Mouse (Mus musculus) CH12.LX (cell line): Measurements from ENCODE around the gene Enpp1. TPM values are rescaled to one million over a fixed set of nuclear protein-coding genes. Genes with fewer than 3 reads are reported as not detected.

Source experiments
- DNase-seq: peaks from one replicate; pipeline ENCODE4 v3.0.0-alpha.2; 2013; ENCODE audit errors: extremely low read depth
- H3K27ac ChIP-seq: 2 replicates; pipeline ENCODE4 v1.5.1; 2012; ENCODE audit warnings: low read depth, mild to moderate bottlenecking, control low read depth, moderate library complexity; ENCODE audit not compliant: insufficient read depth
- H3K27me3 ChIP-seq: replicated peaks from 2 replicates; pipeline ENCODE3; 2012; ENCODE audit warnings: inconsistent platforms
- H3K36me3 ChIP-seq, 2 experiments: replicated peaks in 1 of 2; 2 replicates each; pipeline versions ENCODE3 to v1.6.1; 2012; ENCODE audit warnings: inconsistent platforms in 1 of 2, low read length in 1 of 2, mild to moderate bottlenecking in 1 of 2, mixed read lengths in 1 of 2, moderate library complexity in 1 of 2; ENCODE audit not compliant: control insufficient read depth in 1 of 2, insufficient read depth in 1 of 2
- H3K4me1 ChIP-seq, 2 experiments: 2 replicates each; pipeline ENCODE4 v1.6.1; 2012; ENCODE audit warnings: inconsistent platforms in 1 of 2, moderate library complexity in 1 of 2; ENCODE audit not compliant: insufficient read depth in 2 of 2, control insufficient read depth in 1 of 2
- H3K4me2 ChIP-seq: 2 replicates; pipeline ENCODE4 v1.6.1; 2012; ENCODE audit warnings: low read depth, mild to moderate bottlenecking, control low read depth; ENCODE audit not compliant: poor library complexity, insufficient read depth, severe bottlenecking
- H3K4me3 ChIP-seq, 3 experiments: fragments of 150-350 bp in 1 of 3; sonication (generic) in 1 of 3; replicated peaks in 1 of 3; 2 replicates each; pipeline versions ENCODE3 to v1.5.1; 2011 to 2012; ENCODE audit warnings: low read depth in 2 of 3, low read length in 2 of 3, mild to moderate bottlenecking in 2 of 3, moderate library complexity in 2 of 3, control low read depth in 1 of 3, improper control_type of control experiment in 1 of 3, inconsistent platforms in 1 of 3, mixed read lengths in 1 of 3; ENCODE audit not compliant: poor library complexity in 1 of 3
- H3K79me2 ChIP-seq: replicated peaks from 2 replicates; pipeline ENCODE4 v1.6.1; 2012; ENCODE audit warnings: mild to moderate bottlenecking, moderate library complexity; ENCODE audit not compliant: control insufficient read depth, poor library complexity, insufficient read depth, severe bottlenecking; ENCODE audit errors: extremely low read depth
- H3K9ac ChIP-seq: 2 replicates; pipeline ENCODE4 v1.6.1; 2012; ENCODE audit warnings: low read depth, mild to moderate bottlenecking, control low read depth, moderate library complexity; ENCODE audit not compliant: insufficient read depth
- H3K9me3 ChIP-seq: replicated peaks from 2 replicates; pipeline ENCODE3; 2012; ENCODE audit warnings: low read length, inconsistent platforms, mixed read lengths
- BHLHE40 ChIP-seq: IDR thresholded peaks from 2 replicates; pipeline ENCODE4 v1.6.1; 2011; ENCODE audit warnings: mild to moderate bottlenecking, low read depth, low read length, improper control_type of control experiment
- CHD1 ChIP-seq: IDR thresholded peaks from 2 replicates; pipeline ENCODE4 v1.6.1; 2012; ENCODE audit warnings: low read depth, low read length, improper control_type of control experiment, inconsistent platforms
- CTCF ChIP-seq, 2 experiments: IDR thresholded peaks in 1 of 2; conservative IDR thresholded peaks in 1 of 2; 2 replicates each; pipeline ENCODE4 v1.5.1; 2011 to 2012; ENCODE audit warnings: low read depth in 2 of 2, low read length in 2 of 2, improper control_type of control experiment in 1 of 2, inconsistent platforms in 1 of 2, mild to moderate bottlenecking in 1 of 2, moderate library complexity in 1 of 2
- E2F4 ChIP-seq: IDR thresholded peaks from 2 replicates; pipeline ENCODE4 v1.6.1; 2011; ENCODE audit warnings: low read depth, low read length, improper control_type of control experiment; ENCODE audit not compliant: insufficient replicate concordance
- ELF1 ChIP-seq: IDR thresholded peaks from 2 replicates; pipeline ENCODE4 v1.6.1; 2014; ENCODE audit warnings: low read depth, mild to moderate bottlenecking, inconsistent platforms, low read length, improper control_type of control experiment
- EP300 ChIP-seq: IDR thresholded peaks from 2 replicates; pipeline ENCODE4 v1.6.1; 2011; ENCODE audit warnings: low read length, improper control_type of control experiment
- GABPA ChIP-seq: IDR thresholded peaks from 2 replicates; pipeline ENCODE4 v1.6.1; 2012; ENCODE audit warnings: low read depth, low read length, improper control_type of control experiment, inconsistent platforms; ENCODE audit not compliant: insufficient replicate concordance
- IRF4 ChIP-seq: IDR thresholded peaks from 2 replicates; pipeline ENCODE4 v1.6.1; 2014; ENCODE audit warnings: low read depth, mild to moderate bottlenecking, inconsistent platforms, low read length, improper control_type of control experiment
- JUN ChIP-seq: IDR thresholded peaks from 2 replicates; pipeline ENCODE4 v1.6.1; 2011; ENCODE audit warnings: low read depth, mild to moderate bottlenecking, low read length, improper control_type of control experiment, moderate library complexity; ENCODE audit not compliant: insufficient read depth
- JUND ChIP-seq: conservative IDR thresholded peaks from 2 replicates; pipeline ENCODE4 v1.6.1; 2011; ENCODE audit warnings: low read depth, low read length, improper control_type of control experiment
- KAT2A ChIP-seq: IDR thresholded peaks from 2 replicates; pipeline ENCODE4 v1.6.1; 2012; ENCODE audit warnings: low read length, improper control_type of control experiment, inconsistent platforms; ENCODE audit not compliant: insufficient replicate concordance
- MAFK ChIP-seq: IDR thresholded peaks from 2 replicates; pipeline ENCODE4 v1.6.1; 2011; ENCODE audit warnings: low read length, improper control_type of control experiment; ENCODE audit not compliant: insufficient replicate concordance
- MAX ChIP-seq: IDR thresholded peaks from 2 replicates; pipeline ENCODE4 v1.6.1; 2011; ENCODE audit warnings: low read length, improper control_type of control experiment
- MAZ ChIP-seq: IDR thresholded peaks from 2 replicates; pipeline ENCODE4 v1.6.1; 2012; ENCODE audit warnings: low read depth, mild to moderate bottlenecking, inconsistent platforms, low read length, improper control_type of control experiment, moderate library complexity
- MXI1 ChIP-seq: IDR thresholded peaks from 2 replicates; pipeline ENCODE4 v1.6.1; 2011; ENCODE audit warnings: mild to moderate bottlenecking, low read depth, low read length, improper control_type of control experiment
- NELFE ChIP-seq: IDR thresholded peaks from 2 replicates; pipeline ENCODE4 v1.6.1; 2011; ENCODE audit warnings: low read depth, low read length, improper control_type of control experiment
- NRF1 ChIP-seq: IDR thresholded peaks from 2 replicates; pipeline ENCODE4 v1.6.1; 2014; ENCODE audit warnings: low read depth, mild to moderate bottlenecking, inconsistent platforms, low read length, improper control_type of control experiment, moderate library complexity
- POLR2A ChIP-seq: IDR thresholded peaks from 2 replicates; pipeline ENCODE4 v1.6.1; 2011; ENCODE audit warnings: low read depth, mild to moderate bottlenecking, improper control_type of control experiment, low read length
- POLR2AphosphoS2 ChIP-seq: IDR thresholded peaks from 2 replicates; pipeline ENCODE4 v1.6.1; 2011; ENCODE audit warnings: low read depth, low read length, improper control_type of control experiment
- RAD21 ChIP-seq: IDR thresholded peaks from 2 replicates; pipeline ENCODE4 v1.6.1; 2011; ENCODE audit warnings: low read depth, mild to moderate bottlenecking, low read length, improper control_type of control experiment, moderate library complexity
- TCF12 ChIP-seq: IDR thresholded peaks from 2 replicates; pipeline ENCODE4 v1.6.1; 2014; ENCODE audit warnings: low read depth, mild to moderate bottlenecking, inconsistent platforms, low read length, improper control_type of control experiment
- USF1 ChIP-seq: IDR thresholded peaks from 2 replicates; pipeline ENCODE4 v1.6.1; 2014; ENCODE audit warnings: low read depth, mild to moderate bottlenecking, inconsistent platforms, low read length, improper control_type of control experiment
- USF2 ChIP-seq: conservative IDR thresholded peaks from 2 replicates; pipeline ENCODE4 v1.6.1; 2011; ENCODE audit warnings: low read depth, low read length, improper control_type of control experiment
- ZC3H11A ChIP-seq: IDR thresholded peaks from 2 replicates; pipeline ENCODE4 v1.6.1; 2012; ENCODE audit warnings: low read depth, mild to moderate bottlenecking, inconsistent platforms, low read length, improper control_type of control experiment
- ZKSCAN1 ChIP-seq: IDR thresholded peaks from 2 replicates; pipeline ENCODE4 v1.6.1; 2012; ENCODE audit warnings: low read depth, inconsistent platforms, low read length, improper control_type of control experiment, borderline replicate concordance
- dilution Hi-C: fragments of 300-500 bp; cut with MboI; formaldehyde crosslinking; loops from 2 replicates; pipeline ENCODE4 v1.14.3; 2020; ENCODE audit warnings: low sequenced_read_pairs; ENCODE audit not compliant: extremely low pct_unique_long_range_greater_than_20kb, extremely low pct_ligation_motif_present
- in situ Hi-C: fragments of 300-500 bp; cut with MboI; formaldehyde crosslinking; loops from 3 replicates; pipeline ENCODE4 v1.14.3; 2019; ENCODE audit warnings: low sequenced_read_pairs, low pct_ligation_motif_present, low pct_unique_long_range_greater_than_20kb, mixed read lengths
- polyA plus RNA-seq: library from polyadenylated mRNA; unstranded; fragments of >175 nt; gene quantifications from 2 replicates; pipeline ENCODE4 v1.2.1, GENCODE M21; 2012; ENCODE audit warnings: low read depth; ENCODE audit not compliant: insufficient read length
- total RNA-seq, 2 experiments: library from RNA; depleted of rRNA; stranded (reverse); fragments of 300-350 nt in 1 of 2; fragments of >200 nt in 1 of 2; gene quantifications; 2 replicates each; pipeline ENCODE4 v1.2.3; 2012 to 2014

Gene Enpp1
- total and polyA plus RNA-seq, 3 experiments = 0.58 to 2.8 (median 0.87) TPM

DNA sequence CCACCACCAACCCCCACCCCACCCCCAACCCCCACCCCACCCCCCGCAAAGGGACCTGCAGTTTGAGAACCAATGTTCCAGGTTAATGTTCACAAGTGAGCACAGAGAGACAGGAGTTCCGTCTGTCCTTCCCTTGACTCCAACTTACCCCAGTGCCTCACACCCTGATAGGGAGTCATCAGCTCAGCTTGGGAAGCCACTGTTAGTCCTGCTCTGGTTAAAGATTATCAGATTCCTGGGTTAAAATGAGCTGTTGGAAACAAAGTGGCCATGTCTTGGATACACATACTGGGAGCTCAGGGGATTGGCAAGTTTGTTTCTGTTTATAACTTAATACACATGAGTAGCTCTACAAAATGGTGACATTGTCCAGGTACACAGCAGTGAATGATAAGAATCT lies 75.0 kb downstream of the Enpp1 start:
- Histone ChIP-seq H3K9me3 (no peaks in the 10 kb centered on the region), H3K4me1 (peaks cover 11 to 36% of the 10 kb centered on the region in 2 experiments), H3K36me3 (no peaks in the 10 kb centered on the region), H3K9ac (no peak overlapping the region), H3K27me3 (no peaks in the 10 kb centered on the region), H3K27ac (no peak overlapping the region), H3K79me2 (no peaks in the 10 kb centered on the region), H3K4me3 (no peak overlapping the region), H3K4me2 (no peak overlapping the region)
- dilution Hi-C loops (no loop called here), in situ Hi-C loops (loop anchor here (25.0 kb wide), 1 partner anchor 200 kb away; the partner anchor contains the start of gene Enpp3)
- no peak for DNase-seq
- TF ChIP-seq KAT2A = no peak

DNA sequence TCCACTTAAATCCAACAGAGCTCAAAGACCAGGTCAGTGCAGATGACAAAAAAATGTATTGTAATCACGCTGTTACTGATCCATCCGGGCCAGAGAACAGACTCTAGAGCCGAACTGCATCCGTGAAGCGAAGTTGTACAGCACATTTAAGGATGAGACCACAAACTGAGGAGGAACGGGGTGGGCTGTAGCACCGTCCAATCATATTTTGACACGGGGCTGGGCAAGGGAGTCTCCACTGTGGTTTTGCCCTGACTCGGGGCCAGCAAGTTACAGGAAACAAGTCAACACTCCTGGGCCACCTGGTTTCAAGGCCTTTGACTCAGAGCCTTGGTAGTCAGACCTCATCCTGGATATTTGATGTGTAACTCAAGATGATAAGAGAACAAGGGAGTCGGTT lies 76.1 kb downstream of the Enpp1 start:
- in situ Hi-C loops = loop anchor here (25.0 kb wide), 1 partner anchor 201 kb away; the partner anchor contains the start of gene Enpp3
- no peaks in the 10 kb centered on the region for H3K27me3 ChIP-seq
- dilution Hi-C loops = no loop called here
- no peaks in the 10 kb centered on the region for H3K79me2 ChIP-seq
- no peaks in the 10 kb centered on the region for H3K36me3 ChIP-seq
- H3K9ac ChIP-seq = peak overlapping the region; percentile 71
- DNase-seq = no peak
- peaks cover 7 to 27% of the 10 kb centered on the region in 2 experiments for H3K4me1 ChIP-seq
- peak overlapping the region; percentile 90 for H3K27ac ChIP-seq
- peak overlapping the region; percentile 85 for H3K4me2 ChIP-seq
- H3K9me3 ChIP-seq = no peaks in the 10 kb centered on the region
- peak; percentile 64 for TF ChIP-seq POLR2A
- no peak for TF ChIP-seq IRF4
- peak; percentile 4; the same call in 1 of the 2 replicates for TF ChIP-seq NELFE
- TF ChIP-seq CHD1 = no peak
- peak overlapping the region in 2 of 3 experiments; percentile 23 to 47 for H3K4me3 ChIP-seq

- Histone ChIP-seq H3K36me3 (no peaks in the 10 kb centered on the region), H3K9ac (peak overlapping the region; percentile 71), H3K9me3 (no peaks in the 10 kb centered on the region), H3K4me3 (peak overlapping the region in 2 of 3 experiments; percentile 23 to 47), H3K27me3 (no peaks in the 10 kb centered on the region), H3K4me2 (peak overlapping the region; percentile 85), H3K4me1 (peaks cover 3 to 22% of the 10 kb centered on the region in 2 experiments; a peak in 3 of 4 replicates), H3K79me2 (no peaks in the 10 kb centered on the region), H3K27ac (peak overlapping the region; percentile 90)
- no peak for DNase-seq
- dilution Hi-C loops (no loop called here), in situ Hi-C loops (loop anchor here (25.0 kb wide), 1 partner anchor 202 kb away; the partner anchor contains the start of gene Enpp3)
- TF ChIP-seq ELF1 (no peak; the same call in 1 of the 2 replicates), EP300 (no peak), NRF1 (no peak), USF2 (peak; percentile 27; the same call in 1 of the 2 replicates), TCF12 (no peak), USF1 (peak; percentile 39), MAZ (no peak), BHLHE40 (peak; percentile 35; the same call in 1 of the 2 replicates), POLR2A (no peak), MAX (peak; percentile 79), MAFK (no peak), E2F4 (no peak), JUN (no peak), ZC3H11A (no peak), NELFE (no peak), GABPA (no peak), RAD21 (no peak), ZKSCAN1 (no peak), JUND (no peak), CTCF (conservative IDR thresholded peaks at IDR 0.05 in 1 of 2, IDR thresholded peaks at IDR 0.05 in 1 of 2; ENCODE audit: low read depth in 2 of 2, low read length in 2 of 2) (no peak), MXI1 (peak; percentile 80), POLR2AphosphoS2 (no peak)
These were observed 76.6 kb downstream of the Enpp1 start for GRCm38 (mm10) chr10:24635331-24635815.
